Comparison of ENCODE assay signal across 14 mouse cellular contexts in genomic region chr10:33107942-33108341, GRCm38 (mm10). TPM values are rescaled to one million over a fixed set of nuclear protein-coding genes. Genes with fewer than 3 reads are reported as not detected.
"Had no signal": no experiment of that assay in that cellular context is flagged by ENCODE, and none has a peak within 500 bp of the region (broad histone marks: within the 10 kb centered on the region; RNA-seq: fewer than 3 reads in every experiment).

No protein-coding gene starts in this region.

- H3K27me3 ChIP-seq: kidney, embryonic 15.5 days; limb, embryonic 15.5 days; liver, embryonic 12.5 days; lung, embryonic 15.5 days; midbrain, embryonic 13.5 days; neural tube, embryonic 13.5 days had no signal

- H3K36me3 ChIP-seq: kidney, embryonic 15.5 days; limb, embryonic 15.5 days; liver, embryonic 12.5 days; lung, embryonic 15.5 days; midbrain, embryonic 13.5 days; neural tube, embryonic 13.5 days had no signal

- H3K9me3 ChIP-seq: kidney, embryonic 15.5 days; limb, embryonic 15.5 days; liver, embryonic 12.5 days; lung, embryonic 15.5 days; midbrain, embryonic 13.5 days; neural tube, embryonic 13.5 days had no signal

- H3K4me1 ChIP-seq: kidney, embryonic 15.5 days; limb, embryonic 15.5 days; liver, embryonic 12.5 days; lung, embryonic 15.5 days; midbrain, embryonic 13.5 days; neural tube, embryonic 13.5 days had no signal

- H3K4me3 ChIP-seq: kidney, embryonic 15.5 days; left cerebral cortex, adult 2 months; limb, embryonic 15.5 days; liver, embryonic 12.5 days; lung, embryonic 15.5 days; midbrain, embryonic 13.5 days; neural tube, embryonic 13.5 days had no signal

- ATAC-seq: liver, embryonic 12.5 days; midbrain, embryonic 13.5 days had no signal

- H3K4me2 ChIP-seq: kidney, embryonic 15.5 days; limb, embryonic 15.5 days; liver, embryonic 12.5 days; lung, embryonic 15.5 days; midbrain, embryonic 13.5 days; neural tube, embryonic 13.5 days had no signal

- DNase-seq: kidney, postnatal 14 days; lung, postnatal 14 days; thymus, postnatal 4 days had no signal

- H3K27ac ChIP-seq: kidney, embryonic 15.5 days; left cerebral cortex, adult 2 months; limb, embryonic 15.5 days; liver, embryonic 12.5 days; lung, embryonic 15.5 days; midbrain, embryonic 13.5 days; neural tube, embryonic 13.5 days; stomach, postnatal 0 days had no signal

- H3K9ac ChIP-seq: kidney, embryonic 15.5 days; limb, embryonic 15.5 days; liver, embryonic 12.5 days; lung, embryonic 15.5 days; midbrain, embryonic 13.5 days; neural tube, embryonic 13.5 days had no signal

RNA-seq across cellular contexts. Expression of gene Trdn, which starts 27.6 kb away (rescaled TPM):
- total RNA-seq: layer of hippocampus, postnatal 25 days; megakaryocyte-erythroid progenitor cell, adult 5-6 weeks; monocyte, adult 5-6 weeks had no signal
- polyA plus RNA-seq: liver, embryonic 12.5 days; midbrain, embryonic 13.5 days had no signal
